Mouse (Mus musculus): ENCODE results near the gene Popdc3. TPM values are rescaled to one million over a fixed set of nuclear protein-coding genes. Genes with fewer than 3 reads are reported as not detected.
"Not testable (repeated sequence)": the region's sequence is repeated elsewhere in the genome, so short reads cannot be mapped to it uniquely, and the experiment has no call there.

The Popdc3 gene
- 1 to 10 TPM; 1.7 to 2.3 TPM for total RNA-seq (2021)
- long read RNA-seq, experiment 1, partial matches to known transcripts = 2 of 4 reads
- long read RNA-seq, experiment 1, other reads (novel, unspliced or antisense) = 0 of 4 reads
- long read RNA-seq, experiment 2, partial matches to known transcripts = 0 of 3 reads
- long read RNA-seq, experiment 2, other reads (novel, unspliced or antisense) = 1 of 3 reads

- not testable (repeated sequence) for DNase-seq (ENCODE audit: low spot score in 2 of 2)
These were observed at the start of gene Popdc3 for GRCm38 (mm10) chr10:45177798-45178197. TSS of gene Popdc3 (plus strand) at chr10:45178098.

- no peak for DNase-seq (ENCODE audit: low spot score in 2 of 2)
These were observed 48.8 kb upstream of the Popdc3 start for GRCm38 (mm10) chr10:45129105-45129504.

- DNase-seq (ENCODE audit: low spot score in 2 of 2) = no peak
These were observed 47.9 kb upstream of the Popdc3 start for GRCm38 (mm10) chr10:45130004-45130403.

GRCm38 (mm10) chr10:45132371-45132770 lies 45.5 kb upstream of the Popdc3 start:
- no peak for DNase-seq (ENCODE audit: low spot score in 2 of 2)

GRCm38 (mm10) chr10:45136806-45137205 lies 41.1 kb upstream of the Popdc3 start:
- no peak for DNase-seq (ENCODE audit: low spot score in 2 of 2)

GRCm38 (mm10) chr10:45139910-45140309 lies 38.0 kb upstream of the Popdc3 start:
- DNase-seq (ENCODE audit: low spot score in 2 of 2) = no peak

GRCm38 (mm10) chr10:45140474-45141212 lies 37.3 kb upstream of the Popdc3 start:
- no peak for DNase-seq (ENCODE audit: low spot score in 2 of 2)

GRCm38 (mm10) chr10:45142359-45142758 lies 35.5 kb upstream of the Popdc3 start:
- DNase-seq (ENCODE audit: low spot score in 2 of 2) = no peak

GRCm38 (mm10) chr10:45144038-45144817 lies 33.7 kb upstream of the Popdc3 start:
- no peak for DNase-seq (ENCODE audit: low spot score in 2 of 2)

GRCm38 (mm10) chr10:45146821-45147220 lies 31.1 kb upstream of the Popdc3 start:
- no peak for DNase-seq (ENCODE audit: low spot score in 2 of 2)

- no peak for DNase-seq (ENCODE audit: low spot score in 2 of 2)
These were observed 26.8 kb upstream of the Popdc3 start for GRCm38 (mm10) chr10:45151137-45151536.

GRCm38 (mm10) chr10:45151771-45152692 lies 25.9 kb upstream of the Popdc3 start:
- DNase-seq (ENCODE audit: low spot score in 2 of 2) = no peak

- DNase-seq (ENCODE audit: low spot score in 2 of 2) = no peak
These were observed 23.3 kb upstream of the Popdc3 start for GRCm38 (mm10) chr10:45154557-45155060.

GRCm38 (mm10) chr10:45165851-45166250 lies 12.0 kb upstream of the Popdc3 start:
- no peak for DNase-seq (ENCODE audit: low spot score in 2 of 2)

- no peak for DNase-seq (ENCODE audit: low spot score in 2 of 2)
These were observed 4.0 kb upstream of the Popdc3 start for GRCm38 (mm10) chr10:45173927-45174326.

GRCm38 (mm10) chr10:45174345-45174744 lies 3.6 kb upstream of the Popdc3 start:
- no peak for DNase-seq (ENCODE audit: low spot score in 2 of 2)

- no peak for DNase-seq (ENCODE audit: low spot score in 2 of 2)
These were observed 2.9 kb downstream of the Popdc3 start for GRCm38 (mm10) chr10:45180677-45181326.

- no peak for DNase-seq (ENCODE audit: low spot score in 2 of 2)
These were observed 3.4 kb downstream of the Popdc3 start for GRCm38 (mm10) chr10:45181344-45181743.

- DNase-seq (ENCODE audit: low spot score in 2 of 2) = no peak
These were observed 7.6 kb downstream of the Popdc3 start for GRCm38 (mm10) chr10:45185457-45185856.

Measured in adrenal gland, postnatal 4 days (tissue).